ENCODE assay signal across 10 mouse cellular contexts in genomic region chr10:22644171-22644570, GRCm38 (mm10). TPM values are rescaled to one million over a fixed set of nuclear protein-coding genes. Genes with fewer than 3 reads are reported as not detected.
DNase-seq lines count a peak whose midpoint lies in the region; ATAC-seq lines count a peak whose summit lies in the region.
"Had no signal": no experiment of that assay in that cellular context is flagged by ENCODE, and none has a peak within 500 bp of the region (broad histone marks: within the 10 kb centered on the region; RNA-seq: fewer than 3 reads in every experiment).

No protein-coding gene starts in this region.

- peaks cover 8% of the 10 kb centered on the region; the same call in 1 of the 2 replicates for H3K4me1 ChIP-seq in embryonic facial prominence, embryonic 14.5 days (ENCODE audit: control insufficient read depth, insufficient read depth, low read length)
- 0 out of 2 replicates have a peak, but pooled peaks cover 6% of the 10 kb centered on the region for H3K4me1 ChIP-seq in midbrain, embryonic 14.5 days (ENCODE audit: control insufficient read depth, insufficient read depth, low read length)

- DNase-seq in frontal cortex, adult 2 months (ENCODE audit: extremely low spot score in 1 of 2, low spot score in 1 of 2), result no peak
- peak; percentile 8 to 12 for DNase-seq in left cerebral cortex, postnatal 14 days (ENCODE audit: low spot score in 2 of 2)
- no peak for DNase-seq in left cerebral cortex, postnatal 10 days (ENCODE audit: extremely low spot score in 1 of 2, low spot score in 2 of 2)
- DNase-seq in embryonic facial prominence, embryonic 14.5 days (ENCODE audit: low spot score), result peak; percentile 38
- DNase-seq in midbrain, embryonic 14.5 days, result no peak
- no peak for DNase-seq in spleen, adult 18-20 months
- no peak for DNase-seq in kidney, postnatal 25 days

- no peaks in the 10 kb centered on the region for H3K9me3 ChIP-seq in embryonic facial prominence, embryonic 14.5 days (ENCODE audit: control insufficient read depth, low read length)
- no peaks in the 10 kb centered on the region for H3K9me3 ChIP-seq in midbrain, embryonic 14.5 days (ENCODE audit: control insufficient read depth, low read length)
- H3K9me3 ChIP-seq: intestine, embryonic 15.5 days had no signal

- H3K4me2 ChIP-seq in embryonic facial prominence, embryonic 14.5 days (ENCODE audit: low read depth, low read length), result peak overlapping the region; percentile 67
- no peak overlapping the region for H3K4me2 ChIP-seq in midbrain, embryonic 14.5 days (ENCODE audit: low read length)

- peak; percentile 13; the same call in 1 of the 2 replicates for ATAC-seq in frontal cortex, adult (ENCODE audit: low TSS enrichment)
- ATAC-seq in embryonic facial prominence, embryonic 14.5 days (ENCODE audit: low read depth), result 0 out of 2 replicates have a peak, but pooled peaks have one; percentile 12
- ATAC-seq in midbrain, embryonic 14.5 days (ENCODE audit: low FRiP score, low TSS enrichment), result peak; percentile 32; the same call in 1 of the 2 replicates

- no peak overlapping the region for H3K9ac ChIP-seq in embryonic facial prominence, embryonic 14.5 days (ENCODE audit: low read depth, low read length)
- H3K9ac ChIP-seq in midbrain, embryonic 14.5 days (replicated peaks; ENCODE audit: low read length), result no peak overlapping the region

- H3K36me3 ChIP-seq in embryonic facial prominence, embryonic 14.5 days (ENCODE audit: control insufficient read depth, insufficient read depth, low read length), result no peaks in the 10 kb centered on the region
- no peaks in the 10 kb centered on the region for H3K36me3 ChIP-seq in midbrain, embryonic 14.5 days (ENCODE audit: control insufficient read depth, insufficient read depth, low read length)
- H3K36me3 ChIP-seq: intestine, embryonic 15.5 days had no signal

- no peak overlapping the region for H3K4me3 ChIP-seq in embryonic facial prominence, embryonic 14.5 days (ENCODE audit: low read depth, low read length)
- no peak overlapping the region for H3K4me3 ChIP-seq in midbrain, embryonic 14.5 days (replicated peaks; ENCODE audit: low read depth, low read length)

- intact Hi-C loops in left cerebral cortex, postnatal 14 days (cut with DNase I), result no loop called here
- intact Hi-C loops in left cerebral cortex, postnatal 10 days (cut with DNase I), result no loop called here

- no peaks in the 10 kb centered on the region for H3K27me3 ChIP-seq in embryonic facial prominence, embryonic 14.5 days (replicated peaks; ENCODE audit: control insufficient read depth, insufficient read depth, low read length)
- no peaks in the 10 kb centered on the region for H3K27me3 ChIP-seq in midbrain, embryonic 14.5 days (ENCODE audit: control insufficient read depth, insufficient read depth, low read length)
- H3K27me3 ChIP-seq: intestine, embryonic 15.5 days had no signal

- H3K27ac ChIP-seq in embryonic facial prominence, embryonic 14.5 days (replicated peaks; ENCODE audit: low read depth, low read length), result peak overlapping the region; percentile 87
- H3K27ac ChIP-seq in midbrain, embryonic 14.5 days (replicated peaks; ENCODE audit: low read depth, low read length), result no peak overlapping the region
- H3K27ac ChIP-seq: intestine, embryonic 15.5 days had no signal

- 33% methylated on average over 9 of the region's 9 CpGs for WGBS in embryonic facial prominence, embryonic 14.5 days
- 60% methylated on average over 9 of the region's 9 CpGs for WGBS in midbrain, embryonic 14.5 days

RNA-seq across cellular contexts. Expression of gene Slc2a12, which starts 0.6 kb away (rescaled TPM):
- 1.3 and 1.9 TPM in 2 replicates for polyA plus RNA-seq in frontal cortex, adult 2 months (2012; rRNA removed)
- total RNA-seq in left cerebral cortex, postnatal 14 days (2021), result 1 to 10 TPM; 3.5 to 3.7 TPM
- 1 to 10 TPM; 2.6 to 4.0 TPM for total RNA-seq in left cerebral cortex, postnatal 10 days (2021)
- polyA plus RNA-seq in embryonic facial prominence, embryonic 14.5 days (2014; fragmentation: Nextera tagmentation; extraction: Ambion mirVana), result 5.2 and 5.7 TPM in 2 replicates
- 1.2 and 4.6 TPM in 2 replicates for polyA plus RNA-seq in midbrain, embryonic 14.5 days (2014; fragmentation: Nextera tagmentation; extraction: Ambion mirVana)
- total RNA-seq: megakaryocyte-erythroid progenitor cell, adult 5-6 weeks had no signal

Comparison
In these comparisons a context has a peak if more than half of its experiments do, and no peak if none do; other contexts are left out.
1. DNase-seq: peak in left cerebral cortex, postnatal 14 days (2 of 2) and embryonic facial prominence, embryonic 14.5 days (single experiment); none in frontal cortex, adult 2 months (0 of 2), left cerebral cortex, postnatal 10 days (0 of 2), midbrain, embryonic 14.5 days (single experiment), spleen, adult 18-20 months (0 of 2) and kidney, postnatal 25 days (0 of 2).
2. Peak in every context shown above with its lines, with median percentiles within 50 percentile points of each other: ATAC-seq.